Mouse (Mus musculus) embryonic fibroblast, embryonic 13.5 days (primary cell): Measurements from ENCODE around the gene Hpse2.

Experiments used
- CTCF ChIP-seq: IDR thresholded peaks from 2 replicates; pipeline ENCODE4 v1.5.1; 2011; ENCODE audit warnings: mild to moderate bottlenecking, control low read depth, low read length, moderate library complexity, borderline replicate concordance; ENCODE audit not compliant: insufficient read depth
- POLR2A ChIP-seq: IDR thresholded peaks from 2 replicates; pipeline ENCODE4 v1.6.1; 2011; ENCODE audit warnings: low read depth, mild to moderate bottlenecking, control low read depth, low read length, moderate library complexity

GRCm38 (mm10) chr19:43415565-43415964, 27.4 kb upstream of the Hpse2 start:
- TF ChIP-seq POLR2A: no peak
- TF ChIP-seq CTCF: no peak
